Mouse (Mus musculus): ENCODE data around the gene Mrpl49. TPM values are rescaled to one million over a fixed set of nuclear protein-coding genes. Genes with fewer than 3 reads are reported as not detected.
"Not testable (repeated sequence)": the region's sequence is repeated elsewhere in the genome, so short reads cannot be mapped to it uniquely, and the experiment has no call there.

Mrpl49 gene
- polyA plus RNA-seq, 1 experiment, result 56.4 TPM

DNA sequence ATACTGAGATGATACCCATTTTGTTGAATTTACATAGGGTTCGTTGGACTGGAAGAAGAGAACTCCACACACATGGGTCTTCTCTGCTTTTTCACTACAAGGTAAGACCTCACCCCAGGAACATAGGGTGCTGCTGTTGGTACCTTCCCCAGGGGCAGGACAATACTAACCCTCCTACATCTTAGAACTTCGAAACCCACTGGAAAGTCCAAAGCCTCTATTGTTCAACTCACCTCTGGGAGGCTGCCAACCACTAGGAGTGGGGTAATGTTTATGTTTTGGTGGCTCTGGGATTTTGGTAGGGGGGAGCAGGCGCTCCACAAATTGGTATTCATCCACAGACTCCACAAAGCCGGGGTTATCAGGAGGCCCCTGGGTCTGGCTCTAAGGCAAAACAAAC, 889 bp downstream of the Mrpl49 start:
- Histone ChIP-seq H3K27ac (replicated peaks; ENCODE audit: low read depth, low read length) (no peak overlapping the region), H3K4me1 (ENCODE audit: control insufficient read depth, insufficient read depth, insufficient read length, low read length) (no peaks in the 10 kb centered on the region; the same call in none of the 2 replicates), H3K4me3 (ENCODE audit: insufficient read depth, low read depth, low read length) (peak overlapping the region; percentile 84)

DNA sequence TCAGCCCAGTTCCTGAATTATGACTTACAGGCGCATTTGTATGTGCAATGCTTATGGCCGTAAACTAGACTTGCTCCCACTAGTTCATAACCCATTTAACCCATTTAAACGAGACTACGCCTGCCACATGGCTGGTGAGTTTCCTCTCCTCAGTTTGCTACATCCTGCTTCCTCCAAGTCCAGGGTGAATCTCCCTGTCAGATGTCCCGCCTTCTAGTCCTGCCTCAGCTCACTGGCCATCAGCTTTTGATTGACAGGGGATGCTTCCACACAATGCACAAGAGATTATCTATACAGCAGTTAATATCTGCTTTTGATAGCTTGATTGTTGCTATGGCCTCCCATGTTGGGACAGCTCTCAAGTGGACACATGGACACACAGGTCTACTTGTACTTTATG, 3.3 kb downstream of the Mrpl49 start:
- Histone ChIP-seq H3K27ac (replicated peaks; ENCODE audit: low read depth, low read length) (no peak overlapping the region), H3K4me3 (ENCODE audit: insufficient read depth, low read depth, low read length) (no peak overlapping the region), H3K4me1 (ENCODE audit: control insufficient read depth, insufficient read depth, insufficient read length, low read length) (no peaks in the 10 kb centered on the region; the same call in 1 of the 2 replicates)

DNA sequence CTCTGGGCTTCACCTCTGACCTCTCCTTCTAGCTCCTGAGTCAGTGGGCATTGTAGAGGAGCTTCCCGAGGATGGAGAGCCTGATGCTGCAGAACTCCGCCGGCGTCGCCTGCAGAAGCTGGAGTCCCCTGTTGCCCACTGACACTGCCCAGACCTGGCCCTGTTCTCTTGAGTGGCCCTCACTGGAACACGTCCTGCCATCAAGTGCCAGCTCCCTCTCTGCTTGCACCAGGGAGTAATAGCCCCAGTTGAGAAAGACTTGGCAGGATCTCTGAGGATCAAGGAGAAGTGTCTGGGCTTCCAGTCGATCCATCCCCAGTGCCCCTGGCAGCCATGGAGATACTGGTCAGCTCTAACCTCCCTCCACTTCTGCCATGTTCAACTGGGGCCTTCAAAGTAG, 5.1 kb downstream of the Mrpl49 start:
- Histone ChIP-seq H3K4me3 (ENCODE audit: insufficient read depth, low read depth, low read length) (no peak overlapping the region), H3K27ac (replicated peaks; ENCODE audit: low read depth, low read length) (no peak overlapping the region), H3K4me1 (ENCODE audit: control insufficient read depth, insufficient read depth, insufficient read length, low read length) (peaks cover 3% of the 10 kb centered on the region; the same call in 1 of the 2 replicates)

DNA sequence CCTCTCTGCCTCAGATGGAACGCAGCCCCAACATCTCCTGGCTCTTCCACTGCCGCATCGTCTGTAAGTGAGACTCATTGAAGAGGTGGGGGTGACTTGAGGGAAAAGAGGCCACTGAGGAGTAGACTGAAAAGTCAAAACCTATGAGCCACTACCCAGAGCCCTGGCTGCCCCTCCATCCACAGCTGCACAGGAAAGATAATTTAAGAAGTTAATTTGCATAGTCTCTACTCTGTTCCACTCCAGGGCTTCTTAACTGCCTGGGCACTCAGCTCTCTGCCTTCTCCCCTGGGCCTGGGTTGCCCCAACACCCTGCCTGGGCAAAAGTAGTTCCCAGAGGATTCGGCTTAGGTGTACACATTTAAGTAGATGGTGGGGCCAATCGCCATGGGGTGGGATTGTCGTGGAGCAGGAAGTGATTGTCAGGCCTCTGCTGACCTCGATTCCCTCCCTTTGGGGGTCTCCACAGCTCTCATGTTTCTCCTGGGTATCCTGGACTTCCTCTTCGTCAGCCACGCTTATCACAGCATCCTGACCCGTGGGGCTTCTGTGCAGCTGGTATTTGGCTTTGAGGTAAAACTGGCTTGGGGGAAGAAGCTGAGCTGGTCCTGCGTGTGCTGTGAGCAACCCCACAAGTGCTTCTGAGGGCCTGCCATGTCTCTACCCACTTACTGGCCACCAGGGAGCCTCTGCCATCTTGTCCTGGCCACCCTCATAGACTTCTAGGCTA, 8.7 kb downstream of the Mrpl49 start:
- Histone ChIP-seq H3K4me3 (ENCODE audit: insufficient read depth, low read depth, low read length) (no peak overlapping the region), H3K4me1 (ENCODE audit: control insufficient read depth, insufficient read depth, insufficient read length, low read length) (peaks cover 3% of the 10 kb centered on the region; the same call in 1 of the 2 replicates), H3K27ac (replicated peaks; ENCODE audit: low read depth, low read length) (no peak overlapping the region)

GRCm38 (mm10) chr19:6047899-6048166, 9.8 kb downstream of the Mrpl49 start:
- Histone ChIP-seq H3K4me3 (ENCODE audit: insufficient read depth, low read depth, low read length) (peak overlapping the region; percentile 73), H3K4me1 (ENCODE audit: control insufficient read depth, insufficient read depth, insufficient read length, low read length) (peaks cover 3% of the 10 kb centered on the region; the same call in 1 of the 2 replicates), H3K27ac (replicated peaks; ENCODE audit: low read depth, low read length) (no peak overlapping the region)

DNA sequence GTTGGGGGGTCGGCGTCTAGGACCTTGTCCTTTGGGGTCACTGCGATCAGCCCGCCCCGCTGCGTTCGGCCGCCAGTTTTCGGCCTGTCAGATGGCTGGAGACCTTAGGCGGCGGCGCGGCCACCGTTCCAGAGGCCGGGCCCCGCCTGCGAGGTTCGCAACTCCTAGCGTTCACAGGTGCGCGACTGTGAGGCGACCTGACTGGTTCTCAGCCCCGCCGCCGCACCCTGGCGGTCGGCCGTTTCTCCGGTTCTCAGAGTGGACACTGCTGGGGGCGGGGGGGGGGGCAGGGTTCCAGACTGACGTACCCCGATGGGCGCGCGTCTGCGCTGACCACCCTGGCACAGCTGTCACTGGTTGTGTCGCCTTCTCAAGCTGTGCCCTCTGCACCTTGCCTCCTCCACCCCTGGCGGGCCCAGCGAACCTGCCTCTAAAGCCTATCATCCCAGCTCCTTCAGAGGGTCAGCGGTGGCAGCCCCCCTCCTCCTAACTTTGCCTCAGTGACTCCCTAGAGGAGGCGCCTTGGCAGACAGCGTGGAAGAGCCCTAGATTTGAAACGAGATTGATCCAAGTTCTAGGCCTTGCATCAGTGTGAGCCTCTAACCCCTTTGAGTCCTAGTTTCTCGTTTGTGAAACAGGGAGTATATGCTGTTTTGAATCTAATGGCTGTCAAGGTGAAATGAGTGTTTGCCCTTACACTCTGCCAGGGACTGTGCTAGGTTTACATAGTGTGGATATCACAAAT, 10.3 kb downstream of the Mrpl49 start:
- H3K4me1 ChIP-seq (ENCODE audit: control insufficient read depth, insufficient read depth, insufficient read length, low read length), result peaks cover 3% of the 10 kb centered on the region; the same call in 1 of the 2 replicates
- peak overlapping the region; percentile 73 for H3K4me3 ChIP-seq (ENCODE audit: insufficient read depth, low read depth, low read length)
- peak overlapping the region; percentile 71 for H3K27ac ChIP-seq (replicated peaks; ENCODE audit: low read depth, low read length)

DNA sequence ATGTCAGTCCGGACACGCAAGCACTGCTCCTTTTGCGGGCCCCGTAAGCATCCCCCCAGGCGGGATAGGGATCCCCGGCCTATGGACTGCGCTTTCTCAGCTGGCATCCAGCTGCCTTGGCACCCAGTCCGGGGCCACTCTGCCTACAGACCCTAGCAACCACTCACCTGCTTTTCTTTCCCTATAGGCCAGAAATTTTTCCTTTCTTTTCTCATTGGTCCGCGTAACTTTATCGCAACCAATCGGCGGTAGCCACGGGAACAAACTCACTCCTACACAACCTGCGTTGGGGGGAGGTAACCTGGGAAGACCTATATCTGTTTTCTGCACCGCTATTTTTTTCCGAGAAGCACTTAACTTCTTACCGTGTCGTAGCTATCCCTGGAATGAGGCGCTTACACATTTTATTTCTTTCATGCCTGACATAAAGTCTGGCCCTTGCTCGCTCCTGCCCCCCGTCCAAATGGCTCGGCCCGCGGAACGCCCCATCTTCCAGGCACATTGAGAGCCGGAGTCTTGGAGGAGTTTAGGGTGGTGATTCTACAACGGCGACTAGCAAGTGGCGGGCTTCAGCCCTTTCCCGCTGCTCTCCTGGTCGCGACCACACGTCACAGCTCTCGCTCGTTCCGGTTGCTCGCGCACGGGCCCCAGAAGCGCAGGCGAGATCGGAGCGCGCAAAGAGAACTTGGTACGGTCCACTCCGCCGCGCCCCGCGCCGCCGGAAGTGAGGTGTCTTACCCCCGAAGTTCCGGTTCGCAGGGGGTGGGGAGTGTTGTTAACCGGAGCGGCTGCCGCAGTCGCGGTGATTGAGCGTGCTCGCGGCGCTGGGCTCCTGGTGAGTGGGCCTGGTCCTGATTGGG, 11.1 kb downstream of the Mrpl49 start, which contains the start of gene Syvn1:
Gene Syvn1 (plus strand): TSS at position 283 of the 860 bp plus-strand sequence.
- Histone ChIP-seq H3K4me1 (ENCODE audit: control insufficient read depth, insufficient read depth, insufficient read length, low read length) (peaks cover 3% of the 10 kb centered on the region; the same call in 1 of the 2 replicates), H3K27ac (replicated peaks; ENCODE audit: low read depth, low read length) (peak within 1 kb of the TSS; percentile 96), H3K4me3 (ENCODE audit: insufficient read depth, low read depth, low read length) (peak within 1 kb of the TSS; percentile 73)

GRCm38 (mm10) chr19:6045366-6046293, 12.0 kb downstream of the Mrpl49 start:
- Histone ChIP-seq H3K4me1 (ENCODE audit: control insufficient read depth, insufficient read depth, insufficient read length, low read length) (peaks cover 3% of the 10 kb centered on the region; the same call in 1 of the 2 replicates), H3K27ac (replicated peaks; ENCODE audit: low read depth, low read length) (peak overlapping the region; percentile 85), H3K4me3 (ENCODE audit: insufficient read depth, low read depth, low read length) (peak overlapping the region; percentile 73)

DNA sequence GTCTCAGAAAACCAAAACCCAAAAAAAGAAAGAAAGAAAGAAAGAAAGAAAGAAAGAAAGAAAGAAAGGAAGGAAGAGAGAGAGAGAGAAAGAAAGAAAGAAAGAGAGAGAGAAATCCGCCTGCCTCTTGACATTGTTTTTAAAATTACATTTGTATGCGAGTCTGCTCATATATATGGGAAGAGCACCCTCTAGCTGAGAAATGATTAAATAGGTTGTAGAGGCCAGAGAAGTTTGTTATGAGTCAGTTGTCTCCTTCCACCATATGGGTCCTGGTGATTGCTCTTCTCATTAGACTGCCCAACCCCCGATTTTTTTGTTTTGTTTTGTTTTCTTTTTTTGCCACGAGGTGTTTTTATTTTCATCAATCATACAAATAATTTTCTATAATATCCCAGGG, 13.5 kb downstream of the Mrpl49 start:
- H3K4me1 ChIP-seq (ENCODE audit: control insufficient read depth, insufficient read depth, insufficient read length, low read length); H3K27ac ChIP-seq (replicated peaks; ENCODE audit: low read depth, low read length); H3K4me3 ChIP-seq (ENCODE audit: insufficient read depth, low read depth, low read length): not testable (repeated sequence)

DNA sequence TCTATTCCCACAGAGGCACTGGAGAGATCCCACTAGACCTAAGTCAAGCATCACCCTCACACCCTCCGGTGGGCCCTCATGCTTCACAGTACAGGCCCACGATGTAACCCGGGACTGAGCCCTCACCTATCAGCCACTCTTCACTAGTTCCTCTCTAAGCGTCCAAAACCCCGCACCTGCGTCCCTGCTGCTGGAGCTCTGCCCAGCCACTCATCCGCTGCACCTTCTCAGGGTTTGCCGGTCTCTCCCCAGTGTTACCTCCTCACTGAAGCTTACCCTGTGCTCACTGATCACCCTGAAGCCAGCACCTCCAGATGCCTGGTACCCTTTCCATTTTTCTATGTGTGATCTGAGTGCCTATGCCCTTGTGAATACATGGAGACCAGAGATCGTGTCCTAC, 15.3 kb downstream of the Mrpl49 start:
- Histone ChIP-seq H3K27ac (replicated peaks; ENCODE audit: low read depth, low read length) (no peak overlapping the region), H3K4me1 (ENCODE audit: control insufficient read depth, insufficient read depth, insufficient read length, low read length) (no peaks in the 10 kb centered on the region), H3K4me3 (ENCODE audit: insufficient read depth, low read depth, low read length) (no peak overlapping the region)

- H3K27ac ChIP-seq (replicated peaks; ENCODE audit: low read depth, low read length), result no peak overlapping the region
- no peaks in the 10 kb centered on the region for H3K4me1 ChIP-seq (ENCODE audit: control insufficient read depth, insufficient read depth, insufficient read length, low read length)
- H3K4me3 ChIP-seq (ENCODE audit: insufficient read depth, low read depth, low read length), result no peak overlapping the region
Measured at GRCm38 (mm10) chr19:6040002-6040401, 17.6 kb downstream of the Mrpl49 start.

DNA sequence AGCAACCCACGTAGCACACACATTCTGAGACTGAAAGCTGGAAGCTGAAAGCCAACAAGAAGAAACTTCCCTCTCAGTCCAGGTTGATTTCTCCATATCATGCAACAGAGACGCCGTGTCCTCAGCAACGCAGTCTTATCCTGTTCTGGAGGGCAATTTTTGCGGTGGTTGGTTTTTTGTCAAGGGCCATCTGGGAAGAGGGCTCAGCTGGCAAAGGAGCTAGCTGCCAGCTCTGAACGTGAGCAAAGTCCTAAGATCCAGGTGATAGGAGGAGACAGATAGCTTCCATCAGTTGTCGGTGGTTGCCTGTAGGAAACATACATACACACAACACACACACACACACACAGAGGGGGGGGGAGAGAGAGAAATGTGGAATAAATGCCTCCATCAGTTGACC, 19.3 kb downstream of the Mrpl49 start:
- H3K4me3 ChIP-seq (ENCODE audit: insufficient read depth, low read depth, low read length), result no peak overlapping the region
- H3K4me1 ChIP-seq (ENCODE audit: control insufficient read depth, insufficient read depth, insufficient read length, low read length), result no peaks in the 10 kb centered on the region
- H3K27ac ChIP-seq (replicated peaks; ENCODE audit: low read depth, low read length), result no peak overlapping the region

GRCm38 (mm10) chr19:6037695-6038094, 19.9 kb downstream of the Mrpl49 start:
- Histone ChIP-seq H3K4me3 (ENCODE audit: insufficient read depth, low read depth, low read length) (no peak overlapping the region), H3K27ac (replicated peaks; ENCODE audit: low read depth, low read length) (no peak overlapping the region), H3K4me1 (ENCODE audit: control insufficient read depth, insufficient read depth, insufficient read length, low read length) (no peaks in the 10 kb centered on the region)

- H3K4me3 ChIP-seq (ENCODE audit: insufficient read depth, low read depth, low read length), result no peak overlapping the region
- H3K27ac ChIP-seq (replicated peaks; ENCODE audit: low read depth, low read length), result no peak overlapping the region
- H3K4me1 ChIP-seq (ENCODE audit: control insufficient read depth, insufficient read depth, insufficient read length, low read length), result no peaks in the 10 kb centered on the region
Measured at GRCm38 (mm10) chr19:6035966-6036585, 21.5 kb downstream of the Mrpl49 start.
